Mouse (Mus musculus): ENCODE results near the gene Fam189b. TPM values are rescaled to one million over a fixed set of nuclear protein-coding genes. Genes with fewer than 3 reads are reported as not detected.

Fam189b gene
- polyA plus RNA-seq (2012; ENCODE audit: insufficient read depth, insufficient read length, missing spikeins): 17.4 TPM in 2 replicates

DNA sequence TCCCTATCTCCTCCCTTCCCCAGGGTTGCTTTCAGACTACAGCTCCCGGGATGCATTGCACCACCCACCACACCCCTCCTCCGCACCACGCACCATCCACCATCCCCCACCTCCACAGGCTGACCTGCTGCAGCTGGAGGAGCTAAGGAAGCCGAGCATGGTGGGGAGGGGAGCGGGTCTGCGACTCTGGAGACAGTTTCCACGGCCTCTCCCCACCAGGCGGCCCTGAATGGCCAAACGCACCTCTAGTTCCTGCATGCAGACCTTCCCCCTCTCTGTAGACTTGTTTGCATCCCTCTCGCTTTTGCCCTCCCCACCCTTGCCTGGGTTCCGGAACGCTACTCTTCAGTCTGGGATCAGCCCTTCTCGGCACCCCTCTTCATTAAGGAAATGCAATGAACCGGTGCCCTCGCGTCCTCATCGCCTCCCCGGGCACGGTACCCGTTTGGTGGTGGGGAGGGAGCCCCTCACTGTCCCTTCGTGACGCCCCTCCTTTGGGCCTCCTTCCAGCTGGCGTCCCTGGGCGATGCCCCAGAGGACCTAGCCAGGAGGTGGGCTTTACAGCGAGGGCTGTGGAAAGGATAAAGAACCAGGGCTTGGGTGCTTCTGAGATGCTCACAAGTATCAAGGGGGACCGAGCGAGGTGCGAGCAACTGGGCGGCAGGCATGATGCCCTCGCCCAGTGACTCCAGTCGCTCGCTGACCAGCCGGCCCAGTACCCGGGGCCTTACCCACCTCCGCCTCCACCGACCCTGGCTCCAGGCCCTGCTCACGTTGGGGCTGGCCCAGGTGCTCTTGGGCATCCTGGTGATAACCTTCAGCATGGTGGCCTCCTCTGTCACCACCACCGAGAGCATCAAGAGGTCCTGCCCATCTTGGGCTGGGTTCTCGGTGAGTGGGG, at the start of gene Fam189b:
TSS of gene Fam189b (plus strand) at position 86 of the 901 bp plus-strand sequence.
- peak within 1 kb of the TSS; percentile 49 for H3K4me3 ChIP-seq (ENCODE audit: insufficient read depth, low read length)
- no peak for TF ChIP-seq POLR2A (IDR thresholded peaks at IDR 0.05; ENCODE audit: borderline replicate concordance, low read depth, low read length)
- no peak for TF ChIP-seq CTCF (IDR thresholded peaks at IDR 0.05; ENCODE audit: low read depth, low read length)
- H3K27ac ChIP-seq (ENCODE audit: insufficient read depth, low read depth, low read length): no peak within 1 kb of the TSS
- H3K4me1 ChIP-seq (ENCODE audit: control insufficient read depth, insufficient read depth, low read length): peaks cover 4% of the 10 kb centered on the region

DNA sequence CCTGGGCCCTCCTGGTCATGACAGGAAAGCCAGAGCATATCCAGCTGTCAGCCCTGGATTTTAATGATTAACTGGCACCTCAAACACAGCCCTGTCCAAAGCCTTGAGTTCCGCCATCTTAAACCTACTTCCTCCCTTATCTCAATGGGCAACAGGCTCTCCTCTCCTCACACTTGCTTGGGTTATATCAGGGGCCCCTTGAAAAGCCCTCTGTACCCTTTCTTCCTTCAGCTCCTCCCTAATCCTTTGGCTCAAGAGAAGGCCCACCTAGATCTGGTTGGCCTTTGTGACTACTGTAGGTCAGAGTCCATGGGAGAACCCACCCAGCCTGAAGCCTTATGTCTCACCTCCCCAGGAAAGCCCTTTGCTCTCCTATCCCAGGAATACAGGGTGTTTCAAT, 49.2 kb upstream of the Fam189b start:
- H3K4me3 ChIP-seq (ENCODE audit: insufficient read depth, low read length): no peak overlapping the region
- H3K27ac ChIP-seq (ENCODE audit: insufficient read depth, low read depth, low read length): no peak overlapping the region
- peaks cover 2% of the 10 kb centered on the region; the same call in 1 of the 2 replicates for H3K4me1 ChIP-seq (ENCODE audit: control insufficient read depth, insufficient read depth, low read length)

DNA sequence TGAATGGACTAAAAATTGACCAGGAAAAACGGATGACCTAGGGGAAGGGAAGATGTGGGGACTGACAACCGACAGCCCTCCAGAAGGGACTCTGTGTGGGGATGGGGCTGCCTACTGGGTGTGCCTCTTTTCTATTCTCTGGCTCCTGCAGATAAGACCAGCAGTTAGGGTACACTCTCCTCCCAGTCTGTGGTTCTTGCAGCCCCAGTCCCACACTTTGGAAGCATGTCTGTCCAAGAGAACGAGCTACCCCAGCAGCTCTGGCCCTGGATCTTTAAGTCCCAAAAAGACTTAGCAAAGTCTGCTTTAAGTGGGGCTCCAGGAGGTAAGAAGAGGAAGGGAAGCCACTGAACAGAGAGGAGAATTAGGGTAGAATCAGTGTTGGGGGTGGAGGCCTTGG, 47.0 kb upstream of the Fam189b start, which contains the start of gene Pklr:
TSS of gene Pklr (plus strand) at position 185 of the 400 bp plus-strand sequence.
- Histone ChIP-seq H3K4me1 (ENCODE audit: control insufficient read depth, insufficient read depth, low read length) (no peaks in the 10 kb centered on the region), H3K27ac (ENCODE audit: insufficient read depth, low read depth, low read length) (no peak within 1 kb of the TSS), H3K4me3 (ENCODE audit: insufficient read depth, low read length) (no peak within 1 kb of the TSS)
- TF ChIP-seq CTCF (IDR thresholded peaks at IDR 0.05; ENCODE audit: low read depth, low read length) (no peak), POLR2A (IDR thresholded peaks at IDR 0.05; ENCODE audit: borderline replicate concordance, low read depth, low read length) (no peak)

More for the DNA sequence above, 49.2 kb upstream of the Fam189b start:
- no peak for TF ChIP-seq POLR2A (IDR thresholded peaks at IDR 0.05; ENCODE audit: borderline replicate concordance, low read depth, low read length)
- TF ChIP-seq CTCF (IDR thresholded peaks at IDR 0.05; ENCODE audit: low read depth, low read length): no peak

DNA sequence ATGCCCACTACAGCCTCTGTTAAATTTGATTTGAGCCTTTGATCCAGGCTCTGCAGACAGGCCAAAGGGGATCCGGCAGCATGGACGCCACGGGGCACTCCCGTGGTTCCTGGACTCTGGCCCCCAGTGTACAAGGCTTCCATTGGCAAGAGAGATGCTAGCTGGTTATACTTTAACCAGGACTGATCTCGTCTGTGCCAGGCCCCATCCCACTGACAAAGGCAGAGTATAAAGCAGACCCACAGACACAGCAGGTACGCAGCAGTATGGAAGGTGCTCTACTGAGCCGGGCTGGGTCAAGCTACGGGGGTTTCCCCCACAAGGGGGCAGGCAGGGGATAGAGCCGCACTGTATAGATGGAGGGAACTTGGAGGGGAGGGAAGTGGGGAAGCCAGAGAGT, 46.6 kb upstream of the Fam189b start:
- no peak for TF ChIP-seq CTCF (IDR thresholded peaks at IDR 0.05; ENCODE audit: low read depth, low read length)
- TF ChIP-seq POLR2A (IDR thresholded peaks at IDR 0.05; ENCODE audit: borderline replicate concordance, low read depth, low read length): no peak
- Histone ChIP-seq H3K4me1 (ENCODE audit: control insufficient read depth, insufficient read depth, low read length) (no peaks in the 10 kb centered on the region), H3K4me3 (ENCODE audit: insufficient read depth, low read length) (no peak overlapping the region), H3K27ac (ENCODE audit: insufficient read depth, low read depth, low read length) (no peak overlapping the region)

DNA sequence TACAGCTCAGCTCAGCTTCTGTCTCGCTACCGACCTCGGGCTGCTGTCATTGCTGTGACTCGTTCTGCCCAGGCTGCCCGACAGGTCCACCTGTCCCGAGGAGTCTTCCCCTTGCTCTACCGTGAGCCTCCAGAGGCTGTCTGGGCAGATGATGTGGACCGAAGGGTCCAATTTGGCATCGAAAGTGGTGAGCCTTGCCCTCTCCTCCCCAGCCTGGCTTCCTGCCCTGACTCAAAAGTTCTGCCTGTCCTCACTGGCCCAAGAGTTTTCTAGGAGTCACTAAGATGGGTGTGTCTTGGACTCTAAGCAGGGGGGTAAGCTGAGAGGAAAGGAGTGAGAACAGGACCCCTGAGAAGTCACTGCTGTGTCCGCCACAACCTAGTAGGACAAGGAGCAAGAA, 38.1 kb upstream of the Fam189b start:
- TF ChIP-seq POLR2A (IDR thresholded peaks at IDR 0.05; ENCODE audit: borderline replicate concordance, low read depth, low read length) (no peak), CTCF (IDR thresholded peaks at IDR 0.05; ENCODE audit: low read depth, low read length) (no peak)
- H3K4me1 ChIP-seq (ENCODE audit: control insufficient read depth, insufficient read depth, low read length): no peaks in the 10 kb centered on the region
- H3K4me3 ChIP-seq (ENCODE audit: insufficient read depth, low read length): no peak overlapping the region
- no peak overlapping the region for H3K27ac ChIP-seq (ENCODE audit: insufficient read depth, low read depth, low read length)

DNA sequence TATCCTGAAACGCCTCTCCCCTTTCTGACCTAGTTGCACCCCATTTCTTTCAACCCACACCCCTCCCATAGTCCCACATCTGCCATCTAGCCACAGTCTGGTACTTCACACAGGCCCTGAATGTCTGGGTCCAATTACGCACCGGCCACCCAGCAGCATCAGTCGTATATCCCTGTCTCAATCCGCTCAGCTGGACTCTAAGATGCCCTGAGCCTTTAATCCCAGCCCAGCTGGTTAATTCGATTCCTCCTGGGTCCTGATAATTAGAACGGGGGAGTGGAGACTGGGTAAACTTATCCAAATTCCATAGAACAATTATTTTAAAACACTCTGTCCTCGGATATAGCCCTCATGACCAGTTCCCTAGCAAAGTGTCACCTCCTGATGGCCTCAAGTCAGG, 37.4 kb upstream of the Fam189b start:
- Histone ChIP-seq H3K4me3 (ENCODE audit: insufficient read depth, low read length) (no peak overlapping the region), H3K27ac (ENCODE audit: insufficient read depth, low read depth, low read length) (no peak overlapping the region), H3K4me1 (ENCODE audit: control insufficient read depth, insufficient read depth, low read length) (no peaks in the 10 kb centered on the region)
- no peak for TF ChIP-seq CTCF (IDR thresholded peaks at IDR 0.05; ENCODE audit: low read depth, low read length)
- no peak for TF ChIP-seq POLR2A (IDR thresholded peaks at IDR 0.05; ENCODE audit: borderline replicate concordance, low read depth, low read length)

DNA sequence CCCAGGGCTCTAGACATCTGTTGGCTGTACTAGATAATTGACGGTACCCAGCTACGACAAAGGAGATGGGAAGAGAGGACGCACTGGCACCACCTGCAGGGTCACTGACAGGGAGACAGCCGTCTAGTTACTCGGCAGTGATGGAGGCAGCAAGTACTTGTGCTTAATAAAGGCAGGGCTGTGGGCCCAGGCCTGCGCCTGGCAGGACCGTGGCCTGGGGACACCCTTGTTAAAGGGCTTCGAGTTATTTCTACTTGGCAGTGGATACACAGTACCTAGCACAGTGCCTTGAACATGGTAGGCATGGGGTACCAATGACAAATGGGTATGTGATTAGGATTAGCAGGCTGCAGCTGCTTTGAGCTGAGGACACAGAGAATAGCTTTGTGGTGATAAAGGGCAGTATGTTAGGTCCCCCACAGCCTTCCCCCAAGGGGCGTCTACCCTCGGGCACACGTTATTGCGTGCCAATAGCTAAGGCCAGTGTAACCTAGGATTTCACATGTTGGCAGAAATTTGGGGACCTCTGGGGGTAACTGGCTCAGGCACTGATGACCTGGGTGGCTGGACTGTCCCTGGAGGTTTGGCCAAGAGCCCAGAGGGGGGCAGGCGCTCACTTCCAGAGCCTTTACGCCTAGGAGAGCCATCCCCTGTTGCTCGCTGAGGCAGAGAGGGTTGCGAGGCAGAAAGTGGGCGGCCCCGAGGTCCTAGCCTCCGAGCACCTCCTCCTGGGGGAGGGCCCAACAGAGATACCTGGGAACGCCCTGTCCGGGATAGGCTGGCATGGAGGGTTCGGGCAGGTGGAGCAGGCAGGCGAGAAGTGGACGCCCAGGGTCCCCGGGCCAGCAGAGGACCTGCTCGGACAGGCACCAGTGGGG, 35.6 kb upstream of the Fam189b start:
- H3K27ac ChIP-seq (ENCODE audit: insufficient read depth, low read depth, low read length): no peak overlapping the region
- TF ChIP-seq POLR2A (IDR thresholded peaks at IDR 0.05; ENCODE audit: borderline replicate concordance, low read depth, low read length): no peak
- TF ChIP-seq CTCF (IDR thresholded peaks at IDR 0.05; ENCODE audit: low read depth, low read length): no peak
- 0 out of 2 replicates have a peak overlapping the region, but pooled peaks have one; percentile 16 for H3K4me3 ChIP-seq (ENCODE audit: insufficient read depth, low read length)
- no peaks in the 10 kb centered on the region for H3K4me1 ChIP-seq (ENCODE audit: control insufficient read depth, insufficient read depth, low read length)

DNA sequence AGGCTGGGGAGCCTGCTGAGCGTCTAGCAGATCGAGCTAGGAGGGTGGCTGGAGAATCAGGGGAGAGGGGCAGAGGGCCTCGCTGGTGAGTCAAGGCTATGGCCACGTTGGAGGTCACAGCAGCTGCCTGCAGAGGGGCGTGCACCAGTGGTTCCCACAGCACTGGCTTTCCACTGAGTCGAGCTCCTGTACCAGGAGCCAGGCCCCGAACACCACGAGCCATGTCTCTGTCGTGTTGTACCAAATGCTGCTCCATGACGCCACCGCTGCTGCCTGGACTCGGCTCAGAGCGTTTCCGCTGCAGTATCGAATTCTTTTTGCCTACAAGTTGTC, 35.0 kb upstream of the Fam189b start:
- TF ChIP-seq POLR2A (IDR thresholded peaks at IDR 0.05; ENCODE audit: borderline replicate concordance, low read depth, low read length) (no peak), CTCF (IDR thresholded peaks at IDR 0.05; ENCODE audit: low read depth, low read length) (no peak)
- Histone ChIP-seq H3K27ac (ENCODE audit: insufficient read depth, low read depth, low read length) (no peak overlapping the region), H3K4me3 (ENCODE audit: insufficient read depth, low read length) (peak overlapping the region; percentile 16; the same call in 1 of the 2 replicates), H3K4me1 (ENCODE audit: control insufficient read depth, insufficient read depth, low read length) (no peaks in the 10 kb centered on the region)

DNA sequence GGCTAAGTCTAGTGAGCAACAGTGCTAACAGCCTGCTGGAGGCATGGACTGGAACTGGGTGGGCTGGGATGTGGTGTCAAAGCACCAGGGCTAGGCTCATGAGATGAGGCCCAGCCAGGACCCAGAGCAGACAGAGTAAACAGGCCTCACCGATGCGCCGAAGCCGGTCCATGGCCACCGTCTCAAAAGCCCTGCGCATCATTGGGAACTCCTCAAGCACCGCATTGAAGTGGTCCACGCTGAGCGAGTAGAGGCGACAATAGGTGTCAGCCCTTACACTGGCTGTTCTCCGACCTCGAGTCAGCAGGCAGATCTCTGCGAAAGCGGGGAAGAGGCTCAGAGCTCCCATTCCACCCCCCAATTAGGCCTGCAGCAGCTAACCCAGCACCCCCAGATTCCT, 34.4 kb upstream of the Fam189b start:
- no peak overlapping the region for H3K27ac ChIP-seq (ENCODE audit: insufficient read depth, low read depth, low read length)
- no peaks in the 10 kb centered on the region for H3K4me1 ChIP-seq (ENCODE audit: control insufficient read depth, insufficient read depth, low read length)
- no peak for TF ChIP-seq CTCF (IDR thresholded peaks at IDR 0.05; ENCODE audit: low read depth, low read length)
- no peak for TF ChIP-seq POLR2A (IDR thresholded peaks at IDR 0.05; ENCODE audit: borderline replicate concordance, low read depth, low read length)
- no peak overlapping the region for H3K4me3 ChIP-seq (ENCODE audit: insufficient read depth, low read length)
